Mouse (Mus musculus): Measurements from ENCODE around the gene Arrdc3. TPM values are rescaled to one million over a fixed set of nuclear protein-coding genes. Genes with fewer than 3 reads are reported as not detected.

The Arrdc3 gene
- polyA plus RNA-seq, 1 experiment from 2014 or later: 22.1 TPM

GRCm38 (mm10) chr13:80930030-80930429 lies 46.8 kb downstream of the Arrdc3 start:
- 49% methylated on average over 4 of the region's 4 CpGs for WGBS
- ATAC-seq (ENCODE audit: low FRiP score, low TSS enrichment) (no peak), DNase-seq (ENCODE audit: low spot score) (no peak)
- H3K4me3 ChIP-seq (ENCODE audit: low read depth, low read length): no peak overlapping the region
- TF ChIP-seq CTCF (IDR thresholded peaks at IDR 0.05; ENCODE audit: low read depth) (no peak), EP300 (optimal IDR thresholded peaks at IDR 0.05) (no peak)
- no peaks in the 10 kb centered on the region for H3K4me1 ChIP-seq (replicated peaks; ENCODE audit: control insufficient read depth, insufficient read depth)
- no peak overlapping the region for H3K4me2 ChIP-seq (replicated peaks; ENCODE audit: low read depth)
- H3K27ac ChIP-seq (replicated peaks): no peak overlapping the region
- no peaks in the 10 kb centered on the region for H3K27me3 ChIP-seq (ENCODE audit: control insufficient read depth, insufficient read depth, low read length)
- H3K36me3 ChIP-seq (ENCODE audit: control insufficient read depth, insufficient read depth, low read length): no peaks in the 10 kb centered on the region
- no peaks in the 10 kb centered on the region for H3K9me3 ChIP-seq (ENCODE audit: control insufficient read depth, low read length)
- no peak overlapping the region for H3K9ac ChIP-seq (ENCODE audit: low read length)

- Histone ChIP-seq H3K27me3 (ENCODE audit: control insufficient read depth, insufficient read depth, low read length) (no peaks in the 10 kb centered on the region), H3K9me3 (ENCODE audit: control insufficient read depth, low read length) (no peaks in the 10 kb centered on the region), H3K4me1 (replicated peaks; ENCODE audit: control insufficient read depth, insufficient read depth) (no peaks in the 10 kb centered on the region), H3K4me2 (replicated peaks; ENCODE audit: low read depth) (no peak overlapping the region), H3K9ac (ENCODE audit: low read length) (no peak overlapping the region), H3K36me3 (ENCODE audit: control insufficient read depth, insufficient read depth, low read length) (no peaks in the 10 kb centered on the region), H3K27ac (replicated peaks) (no peak overlapping the region), H3K4me3 (ENCODE audit: low read depth, low read length) (no peak overlapping the region)
- ATAC-seq (ENCODE audit: low FRiP score, low TSS enrichment): 0 out of 2 replicates have a peak, but pooled peaks have one; percentile 22
- no peak for TF ChIP-seq EP300 (optimal IDR thresholded peaks at IDR 0.05)
- TF ChIP-seq CTCF (IDR thresholded peaks at IDR 0.05; ENCODE audit: low read depth): no peak
- 58% methylated on average over 5 of the region's 5 CpGs for WGBS
- no peak for DNase-seq (ENCODE audit: low spot score)
Observed at GRCm38 (mm10) chr13:80932816-80933402, 49.7 kb downstream of the Arrdc3 start.

- Histone ChIP-seq H3K36me3 (ENCODE audit: control insufficient read depth, insufficient read depth, low read length) (no peaks in the 10 kb centered on the region), H3K4me2 (replicated peaks; ENCODE audit: low read depth) (no peak overlapping the region), H3K27ac (replicated peaks) (no peak overlapping the region), H3K9me3 (ENCODE audit: control insufficient read depth, low read length) (no peaks in the 10 kb centered on the region), H3K27me3 (ENCODE audit: control insufficient read depth, insufficient read depth, low read length) (no peaks in the 10 kb centered on the region), H3K4me3 (ENCODE audit: low read depth, low read length) (no peak overlapping the region), H3K9ac (ENCODE audit: low read length) (no peak overlapping the region), H3K4me1 (replicated peaks; ENCODE audit: control insufficient read depth, insufficient read depth) (0 out of 2 replicates have a peak, but pooled peaks cover 4% of the 10 kb centered on the region)
- 63% methylated on average over 2 of the region's 2 CpGs for WGBS
- peak; percentile 64 for ATAC-seq (ENCODE audit: low FRiP score, low TSS enrichment)
- DNase-seq (ENCODE audit: low spot score): no peak
- TF ChIP-seq CTCF (IDR thresholded peaks at IDR 0.05; ENCODE audit: low read depth): no peak
- no peak for TF ChIP-seq EP300 (optimal IDR thresholded peaks at IDR 0.05)
Observed at GRCm38 (mm10) chr13:80936426-80936825, 53.2 kb downstream of the Arrdc3 start.

GRCm38 (mm10) chr13:80939228-80939627 lies 56.0 kb downstream of the Arrdc3 start:
- 0 out of 2 replicates have a peak, but pooled peaks cover 4% of the 10 kb centered on the region for H3K4me1 ChIP-seq (replicated peaks; ENCODE audit: control insufficient read depth, insufficient read depth)
- TF ChIP-seq CTCF (IDR thresholded peaks at IDR 0.05; ENCODE audit: low read depth) (no peak), EP300 (optimal IDR thresholded peaks at IDR 0.05) (no peak)
- no peaks in the 10 kb centered on the region for H3K36me3 ChIP-seq (ENCODE audit: control insufficient read depth, insufficient read depth, low read length)
- no peak for DNase-seq (ENCODE audit: low spot score)
- H3K9ac ChIP-seq (ENCODE audit: low read length): no peak overlapping the region
- H3K9me3 ChIP-seq (ENCODE audit: control insufficient read depth, low read length): no peaks in the 10 kb centered on the region
- ATAC-seq (ENCODE audit: low FRiP score, low TSS enrichment): peak; percentile 25; the same call in 1 of the 2 replicates
- H3K27ac ChIP-seq (replicated peaks): 0 out of 2 replicates have a peak overlapping the region, but pooled peaks have one; percentile 18
- no peak overlapping the region for H3K4me2 ChIP-seq (replicated peaks; ENCODE audit: low read depth)
- H3K4me3 ChIP-seq (ENCODE audit: low read depth, low read length): no peak overlapping the region
- WGBS: 44% methylated on average over 4 of the region's 4 CpGs
- no peaks in the 10 kb centered on the region for H3K27me3 ChIP-seq (ENCODE audit: control insufficient read depth, insufficient read depth, low read length)

- 15% methylated on average over 1 of the region's 1 CpGs for WGBS
- H3K4me2 ChIP-seq (replicated peaks; ENCODE audit: low read depth): no peak overlapping the region
- peak; percentile 62 for ATAC-seq (ENCODE audit: low FRiP score, low TSS enrichment)
- H3K9ac ChIP-seq (ENCODE audit: low read length): no peak overlapping the region
- H3K27ac ChIP-seq (replicated peaks): no peak overlapping the region
- no peak for DNase-seq (ENCODE audit: low spot score)
- 0 out of 2 replicates have a peak, but pooled peaks cover 4% of the 10 kb centered on the region for H3K4me1 ChIP-seq (replicated peaks; ENCODE audit: control insufficient read depth, insufficient read depth)
- H3K36me3 ChIP-seq (ENCODE audit: control insufficient read depth, insufficient read depth, low read length): no peaks in the 10 kb centered on the region
- no peak overlapping the region for H3K4me3 ChIP-seq (ENCODE audit: low read depth, low read length)
- no peaks in the 10 kb centered on the region for H3K27me3 ChIP-seq (ENCODE audit: control insufficient read depth, insufficient read depth, low read length)
- H3K9me3 ChIP-seq (ENCODE audit: control insufficient read depth, low read length): no peaks in the 10 kb centered on the region
- no peak for TF ChIP-seq EP300 (optimal IDR thresholded peaks at IDR 0.05)
- TF ChIP-seq CTCF (IDR thresholded peaks at IDR 0.05; ENCODE audit: low read depth): no peak
Observed at GRCm38 (mm10) chr13:80939866-80940265, 56.7 kb downstream of the Arrdc3 start.

GRCm38 (mm10) chr13:80940421-80940820 lies 57.2 kb downstream of the Arrdc3 start:
- no peak for ATAC-seq (ENCODE audit: low FRiP score, low TSS enrichment)
- 35% methylated on average over 5 of the region's 5 CpGs for WGBS
- no peak for DNase-seq (ENCODE audit: low spot score)

More at GRCm38 (mm10) chr13:80940421-80940820, 57.2 kb downstream of the Arrdc3 start:
- no peak for TF ChIP-seq CTCF (IDR thresholded peaks at IDR 0.05; ENCODE audit: low read depth)
- no peak for TF ChIP-seq EP300 (optimal IDR thresholded peaks at IDR 0.05)
- H3K36me3 ChIP-seq (ENCODE audit: control insufficient read depth, insufficient read depth, low read length): no peaks in the 10 kb centered on the region
- peak overlapping the region; percentile 78 for H3K27ac ChIP-seq (replicated peaks)
- no peaks in the 10 kb centered on the region for H3K27me3 ChIP-seq (ENCODE audit: control insufficient read depth, insufficient read depth, low read length)
- H3K9ac ChIP-seq (ENCODE audit: low read length): no peak overlapping the region
- no peak overlapping the region for H3K4me2 ChIP-seq (replicated peaks; ENCODE audit: low read depth)
- 0 out of 2 replicates have a peak, but pooled peaks cover 4% of the 10 kb centered on the region for H3K4me1 ChIP-seq (replicated peaks; ENCODE audit: control insufficient read depth, insufficient read depth)
- H3K9me3 ChIP-seq (ENCODE audit: control insufficient read depth, low read length): no peaks in the 10 kb centered on the region
- H3K4me3 ChIP-seq (ENCODE audit: low read depth, low read length): no peak overlapping the region

Measured in stomach, postnatal 0 days (tissue).